Mouse (Mus musculus) CH12.LX (cell line): ENCODE measurements around the gene Rai2. TPM values are rescaled to one million over a fixed set of nuclear protein-coding genes. Genes with fewer than 3 reads are reported as not detected.

Experiments used
- DNase-seq: peaks from one replicate; pipeline ENCODE4 v3.0.0-alpha.2; 2013; ENCODE audit errors: extremely low read depth
- H3K27ac ChIP-seq: 2 replicates; pipeline ENCODE4 v1.5.1; 2012; ENCODE audit warnings: low read depth, mild to moderate bottlenecking, control low read depth, moderate library complexity; ENCODE audit not compliant: insufficient read depth
- H3K27me3 ChIP-seq: replicated peaks from 2 replicates; pipeline ENCODE3; 2012; ENCODE audit warnings: inconsistent platforms
- H3K36me3 ChIP-seq, 2 experiments: replicated peaks in 1 of 2; 2 replicates each; pipeline versions ENCODE3 to v1.6.1; 2012; ENCODE audit warnings: inconsistent platforms in 1 of 2, low read length in 1 of 2, mild to moderate bottlenecking in 1 of 2, mixed read lengths in 1 of 2, moderate library complexity in 1 of 2; ENCODE audit not compliant: control insufficient read depth in 1 of 2, insufficient read depth in 1 of 2
- H3K4me1 ChIP-seq, 2 experiments: 2 replicates each; pipeline ENCODE4 v1.6.1; 2012; ENCODE audit warnings: inconsistent platforms in 1 of 2, moderate library complexity in 1 of 2; ENCODE audit not compliant: insufficient read depth in 2 of 2, control insufficient read depth in 1 of 2
- H3K4me2 ChIP-seq: 2 replicates; pipeline ENCODE4 v1.6.1; 2012; ENCODE audit warnings: low read depth, mild to moderate bottlenecking, control low read depth; ENCODE audit not compliant: poor library complexity, insufficient read depth, severe bottlenecking
- H3K4me3 ChIP-seq, 3 experiments: fragments of 150-350 bp in 1 of 3; sonication (generic) in 1 of 3; replicated peaks in 1 of 3; 2 replicates each; pipeline versions ENCODE3 to v1.5.1; 2011 to 2012; ENCODE audit warnings: low read depth in 2 of 3, low read length in 2 of 3, mild to moderate bottlenecking in 2 of 3, moderate library complexity in 2 of 3, control low read depth in 1 of 3, improper control_type of control experiment in 1 of 3, inconsistent platforms in 1 of 3, mixed read lengths in 1 of 3; ENCODE audit not compliant: poor library complexity in 1 of 3
- H3K79me2 ChIP-seq: replicated peaks from 2 replicates; pipeline ENCODE4 v1.6.1; 2012; ENCODE audit warnings: mild to moderate bottlenecking, moderate library complexity; ENCODE audit not compliant: control insufficient read depth, poor library complexity, insufficient read depth, severe bottlenecking; ENCODE audit errors: extremely low read depth
- H3K9ac ChIP-seq: 2 replicates; pipeline ENCODE4 v1.6.1; 2012; ENCODE audit warnings: low read depth, mild to moderate bottlenecking, control low read depth, moderate library complexity; ENCODE audit not compliant: insufficient read depth
- H3K9me3 ChIP-seq: replicated peaks from 2 replicates; pipeline ENCODE3; 2012; ENCODE audit warnings: low read length, inconsistent platforms, mixed read lengths
- BHLHE40 ChIP-seq: IDR thresholded peaks from 2 replicates; pipeline ENCODE4 v1.6.1; 2011; ENCODE audit warnings: mild to moderate bottlenecking, low read depth, low read length, improper control_type of control experiment
- CHD1 ChIP-seq: IDR thresholded peaks from 2 replicates; pipeline ENCODE4 v1.6.1; 2012; ENCODE audit warnings: low read depth, low read length, improper control_type of control experiment, inconsistent platforms
- CHD2 ChIP-seq: IDR thresholded peaks from 2 replicates; pipeline ENCODE4 v1.6.1; 2011; ENCODE audit warnings: low read length, improper control_type of control experiment
- CTCF ChIP-seq, 2 experiments: IDR thresholded peaks in 1 of 2; conservative IDR thresholded peaks in 1 of 2; 2 replicates each; pipeline ENCODE4 v1.5.1; 2011 to 2012; ENCODE audit warnings: low read depth in 2 of 2, low read length in 2 of 2, improper control_type of control experiment in 1 of 2, inconsistent platforms in 1 of 2, mild to moderate bottlenecking in 1 of 2, moderate library complexity in 1 of 2
- E2F4 ChIP-seq: IDR thresholded peaks from 2 replicates; pipeline ENCODE4 v1.6.1; 2011; ENCODE audit warnings: low read depth, low read length, improper control_type of control experiment; ENCODE audit not compliant: insufficient replicate concordance
- EP300 ChIP-seq: IDR thresholded peaks from 2 replicates; pipeline ENCODE4 v1.6.1; 2011; ENCODE audit warnings: low read length, improper control_type of control experiment
- IRF4 ChIP-seq: IDR thresholded peaks from 2 replicates; pipeline ENCODE4 v1.6.1; 2014; ENCODE audit warnings: low read depth, mild to moderate bottlenecking, inconsistent platforms, low read length, improper control_type of control experiment
- JUN ChIP-seq: IDR thresholded peaks from 2 replicates; pipeline ENCODE4 v1.6.1; 2011; ENCODE audit warnings: low read depth, mild to moderate bottlenecking, low read length, improper control_type of control experiment, moderate library complexity; ENCODE audit not compliant: insufficient read depth
- JUND ChIP-seq: conservative IDR thresholded peaks from 2 replicates; pipeline ENCODE4 v1.6.1; 2011; ENCODE audit warnings: low read depth, low read length, improper control_type of control experiment
- KAT2A ChIP-seq: IDR thresholded peaks from 2 replicates; pipeline ENCODE4 v1.6.1; 2012; ENCODE audit warnings: low read length, improper control_type of control experiment, inconsistent platforms; ENCODE audit not compliant: insufficient replicate concordance
- MAFK ChIP-seq: IDR thresholded peaks from 2 replicates; pipeline ENCODE4 v1.6.1; 2011; ENCODE audit warnings: low read length, improper control_type of control experiment; ENCODE audit not compliant: insufficient replicate concordance
- MAZ ChIP-seq: IDR thresholded peaks from 2 replicates; pipeline ENCODE4 v1.6.1; 2012; ENCODE audit warnings: low read depth, mild to moderate bottlenecking, inconsistent platforms, low read length, improper control_type of control experiment, moderate library complexity
- MEF2A ChIP-seq: IDR thresholded peaks from 2 replicates; pipeline ENCODE4 v1.6.1; 2014; ENCODE audit warnings: low read depth, mild to moderate bottlenecking, inconsistent platforms, low read length, improper control_type of control experiment, borderline replicate concordance
- POLR2A ChIP-seq: IDR thresholded peaks from 2 replicates; pipeline ENCODE4 v1.6.1; 2011; ENCODE audit warnings: low read depth, mild to moderate bottlenecking, improper control_type of control experiment, low read length
- SIN3A ChIP-seq: IDR thresholded peaks from 2 replicates; pipeline ENCODE4 v1.6.1; 2012; ENCODE audit warnings: low read length, improper control_type of control experiment, inconsistent platforms
- TBP ChIP-seq: conservative IDR thresholded peaks from 2 replicates; pipeline ENCODE4 v1.6.1; 2011; ENCODE audit warnings: low read depth, low read length, improper control_type of control experiment
- USF1 ChIP-seq: IDR thresholded peaks from 2 replicates; pipeline ENCODE4 v1.6.1; 2014; ENCODE audit warnings: low read depth, mild to moderate bottlenecking, inconsistent platforms, low read length, improper control_type of control experiment
- USF2 ChIP-seq: conservative IDR thresholded peaks from 2 replicates; pipeline ENCODE4 v1.6.1; 2011; ENCODE audit warnings: low read depth, low read length, improper control_type of control experiment
- ZNF384 ChIP-seq: IDR thresholded peaks from 2 replicates; pipeline ENCODE4 v1.6.1; 2012; ENCODE audit warnings: low read depth, low read length, improper control_type of control experiment, inconsistent platforms
- dilution Hi-C: fragments of 300-500 bp; cut with MboI; formaldehyde crosslinking; loops from 2 replicates; pipeline ENCODE4 v1.14.3; 2020; ENCODE audit warnings: low sequenced_read_pairs; ENCODE audit not compliant: extremely low pct_unique_long_range_greater_than_20kb, extremely low pct_ligation_motif_present
- in situ Hi-C: fragments of 300-500 bp; cut with MboI; formaldehyde crosslinking; loops from 3 replicates; pipeline ENCODE4 v1.14.3; 2019; ENCODE audit warnings: low sequenced_read_pairs, low pct_ligation_motif_present, low pct_unique_long_range_greater_than_20kb, mixed read lengths
- polyA plus RNA-seq: library from polyadenylated mRNA; unstranded; fragments of >175 nt; gene quantifications from 2 replicates; pipeline ENCODE4 v1.2.1, GENCODE M21; 2012; ENCODE audit warnings: low read depth; ENCODE audit not compliant: insufficient read length
- total RNA-seq, 2 experiments: library from RNA; depleted of rRNA; stranded (reverse); fragments of 300-350 nt in 1 of 2; fragments of >200 nt in 1 of 2; gene quantifications; 2 replicates each; pipeline ENCODE4 v1.2.3; 2012 to 2014

Rai2 gene
- total RNA-seq (2012; rRNA removed) (not detected in 2 replicates), total RNA-seq (2014; rRNA removed) (not detected in 2 replicates), polyA plus RNA-seq (not detected in 2 replicates)

DNA sequence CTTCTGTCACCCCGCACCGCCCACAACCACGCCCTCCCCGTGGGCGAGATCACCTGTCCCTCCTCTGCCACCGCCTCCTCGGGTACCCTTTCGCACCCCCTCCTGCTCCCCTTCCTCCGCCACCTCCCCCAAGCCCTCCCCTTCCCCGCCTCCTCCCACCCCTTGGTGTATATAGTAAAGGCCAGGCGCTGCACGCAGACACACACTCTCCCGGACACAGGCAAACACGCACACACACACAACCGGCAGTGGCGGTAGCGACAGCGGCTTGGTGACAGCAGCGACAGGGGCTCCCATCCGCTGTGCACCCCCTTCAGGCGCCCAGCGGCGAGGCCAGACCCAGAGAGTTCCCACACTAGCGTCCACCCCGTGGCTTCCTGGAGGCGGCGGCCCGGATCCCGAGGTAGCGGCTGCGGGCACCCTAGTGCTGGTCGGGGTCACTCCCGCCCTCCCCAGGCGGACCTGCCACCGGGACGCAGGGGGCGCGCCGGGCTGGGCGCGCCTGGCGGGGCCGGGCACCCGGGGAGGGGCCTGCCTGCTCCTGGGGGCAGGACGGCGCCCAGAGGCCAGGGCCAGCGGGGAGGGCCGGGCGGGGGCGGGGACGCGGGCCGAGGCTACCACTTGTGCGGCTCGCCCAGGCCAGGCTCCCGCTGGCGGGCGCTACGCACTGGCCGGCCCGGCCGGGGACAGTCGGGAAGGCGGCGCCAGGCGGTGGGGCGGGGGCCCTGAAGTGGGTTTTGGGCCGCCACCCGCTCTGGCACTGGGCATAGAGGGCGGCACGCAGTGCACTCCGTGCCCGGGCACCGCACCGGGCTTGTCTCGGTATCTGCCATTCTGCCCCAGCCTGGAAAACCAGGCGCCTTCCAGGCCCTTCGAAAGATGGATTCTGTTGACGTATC is at the start of gene Rai2:
Gene Rai2, plus strand, starts transcription at position 205 of the 899 bp plus-strand sequence.
- DNase-seq, result no peak
- no peaks in the 10 kb centered on the region for H3K27me3 ChIP-seq

GRCm38 (mm10) chrX:161689336-161689735 is 27.5 kb upstream of the Rai2 start:
- Histone ChIP-seq H3K27me3 (no peaks in the 10 kb centered on the region), H3K4me2 (no peak overlapping the region), H3K4me1 (no peaks in the 10 kb centered on the region), H3K9me3 (no peaks in the 10 kb centered on the region), H3K36me3 (no peaks in the 10 kb centered on the region), H3K79me2 (no peaks in the 10 kb centered on the region), H3K27ac (no peak overlapping the region), H3K9ac (no peak overlapping the region), H3K4me3 (no peak overlapping the region)
- no peak for DNase-seq
- in situ Hi-C loops, result no loop called here
- no peak for TF ChIP-seq CHD2
- no peak for TF ChIP-seq MAFK
- no peak for TF ChIP-seq POLR2A
- no peak for TF ChIP-seq EP300
- TF ChIP-seq IRF4, result no peak
- no peak for TF ChIP-seq JUN
- TF ChIP-seq MAZ, result no peak
- TF ChIP-seq MEF2A, result no peak
- no peak for TF ChIP-seq USF1
- no peak for TF ChIP-seq TBP
- no peak for TF ChIP-seq SIN3A
- no peak for TF ChIP-seq ZNF384
- TF ChIP-seq KAT2A, result no peak
- no peak for TF ChIP-seq CTCF (conservative IDR thresholded peaks at IDR 0.05 in 1 of 2, IDR thresholded peaks at IDR 0.05 in 1 of 2; ENCODE audit: low read depth in 2 of 2, low read length in 2 of 2)
- dilution Hi-C loops, result no loop called here

More for the DNA sequence above, at the start of gene Rai2:
- no peak within 1 kb of the TSS for H3K27ac ChIP-seq
- H3K4me2 ChIP-seq, result no peak within 1 kb of the TSS
- no peaks in the 10 kb centered on the region for H3K79me2 ChIP-seq
- no peaks in the 10 kb centered on the region for H3K9me3 ChIP-seq
- TF ChIP-seq JUND, result no peak
- no peak for TF ChIP-seq BHLHE40
- TF ChIP-seq E2F4, result no peak
- TF ChIP-seq TBP, result no peak
- no peak for TF ChIP-seq CHD1
- no peak for TF ChIP-seq USF2
- H3K4me1 ChIP-seq, result no peaks in the 10 kb centered on the region
- H3K9ac ChIP-seq, result no peak within 1 kb of the TSS
- in situ Hi-C loops, result no loop called here
- dilution Hi-C loops, result no loop called here
- no peak within 1 kb of the TSS for H3K4me3 ChIP-seq
- no peaks in the 10 kb centered on the region for H3K36me3 ChIP-seq
